Mouse (Mus musculus): Measurements from ENCODE around the gene Dffa. TPM values are rescaled to one million over a fixed set of nuclear protein-coding genes. Genes with fewer than 3 reads are reported as not detected.

The Dffa gene
- total RNA-seq, 1 experiment from 2014 or later: 10.0 TPM

DNA sequence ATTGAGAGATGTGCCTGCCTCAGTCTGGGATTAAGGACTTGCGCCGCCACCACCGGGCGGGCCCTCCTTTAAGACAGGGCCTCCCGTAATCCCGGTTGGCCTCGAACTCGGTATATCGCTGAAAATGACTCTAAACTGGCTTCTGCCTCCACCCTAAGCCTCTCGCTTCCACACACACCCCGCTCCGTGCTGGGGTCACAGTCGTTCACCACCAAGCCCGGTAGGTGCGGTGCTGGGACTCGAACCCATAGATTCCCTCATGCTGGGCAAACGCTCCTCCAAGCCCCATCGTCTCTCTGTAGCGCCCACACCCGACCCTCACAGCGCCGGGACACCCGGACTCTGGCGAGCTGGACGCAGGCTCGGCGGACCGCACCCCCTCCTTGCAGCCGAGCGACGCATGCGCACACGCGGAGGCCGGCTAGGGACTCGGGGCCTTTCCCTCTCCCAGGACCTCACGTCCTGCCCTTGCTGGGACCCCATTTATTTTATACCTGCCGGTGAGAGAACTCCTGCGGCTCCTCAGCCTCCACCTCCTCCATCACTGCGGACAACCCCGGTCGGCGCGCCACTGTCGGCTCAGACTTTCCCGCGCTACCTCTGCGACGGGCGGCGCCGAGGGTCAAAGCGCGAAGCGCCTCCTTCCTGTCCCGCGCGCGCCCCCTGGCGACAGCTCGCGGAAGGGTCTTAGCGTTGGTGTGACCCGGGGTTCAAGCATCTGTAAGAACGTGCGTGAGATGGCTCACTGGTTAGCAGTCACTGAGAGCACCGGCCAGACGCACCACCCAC is 33.2 kb downstream of the Dffa start, which contains the start of gene Cenps:
Gene Cenps, minus strand, starts transcription at position 648 of the 789 bp plus-strand sequence.
- ATAC-seq (replicated peaks; ENCODE audit: insufficient number of reproducible peaks, low FRiP score, low TSS enrichment, poor library complexity, severe bottlenecking): peak; percentile 76

DNA sequence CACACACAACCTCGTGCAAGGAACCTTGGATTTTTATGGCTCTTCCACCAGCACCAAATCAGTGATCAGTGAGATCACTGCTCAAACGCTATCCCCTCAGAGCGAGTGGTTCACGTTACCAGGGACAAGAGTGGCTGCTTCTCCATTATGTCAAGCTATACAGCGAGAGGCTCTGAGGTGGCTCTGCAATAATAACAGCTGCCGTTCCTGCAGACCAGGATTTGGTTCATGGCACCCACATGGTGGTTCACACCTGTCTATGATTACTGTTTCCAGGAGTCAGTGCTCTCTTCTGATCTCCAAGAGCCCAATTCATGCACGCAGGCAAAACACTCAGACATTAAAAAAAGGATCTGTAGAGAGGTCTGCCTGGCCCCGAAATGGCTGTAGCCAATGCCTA is 34.6 kb downstream of the Dffa start:
- ATAC-seq (replicated peaks; ENCODE audit: insufficient number of reproducible peaks, low FRiP score, low TSS enrichment, poor library complexity, severe bottlenecking): no peak

DNA sequence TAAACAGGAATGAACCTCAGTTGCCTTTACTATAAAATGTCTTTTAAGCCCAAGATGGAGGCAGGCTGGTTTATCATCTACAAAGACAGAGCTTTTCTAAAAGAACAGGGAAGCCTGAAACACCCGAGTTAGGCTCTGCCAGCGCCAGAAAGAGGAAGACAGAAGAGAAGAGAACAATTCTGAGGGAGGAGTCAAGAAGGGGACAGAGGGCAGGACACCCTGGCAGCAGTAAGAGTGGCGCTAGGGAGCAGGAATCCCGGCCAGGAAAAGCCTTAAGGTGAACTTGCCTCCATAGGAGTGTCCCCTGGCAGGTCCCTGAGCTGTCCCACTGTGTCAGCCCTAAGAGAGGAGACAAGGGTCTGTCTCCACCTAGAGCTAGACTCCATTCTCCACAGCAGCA is 39.6 kb downstream of the Dffa start:
- no peak for ATAC-seq (replicated peaks; ENCODE audit: insufficient number of reproducible peaks, low FRiP score, low TSS enrichment, poor library complexity, severe bottlenecking)

DNA sequence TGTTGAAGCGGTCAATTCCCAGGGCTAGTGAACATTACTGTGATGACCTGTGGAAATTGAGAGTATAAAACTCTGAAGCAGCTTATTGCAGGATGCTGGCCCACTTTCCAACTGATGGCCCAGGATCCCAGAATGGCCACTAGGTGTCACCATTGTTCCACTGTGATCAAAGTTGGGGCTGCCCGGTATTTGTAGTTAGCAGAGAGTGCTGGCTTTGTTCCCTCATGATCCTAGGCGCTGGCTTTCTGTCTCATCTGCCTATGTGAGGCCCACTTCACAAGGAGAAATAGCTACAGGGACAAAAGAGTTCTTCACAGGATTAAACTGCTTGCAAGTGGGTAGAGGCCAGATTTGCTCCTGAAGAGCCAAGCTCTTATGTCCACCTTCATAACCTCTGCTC is 40.5 kb downstream of the Dffa start:
- peak; percentile 90 for ATAC-seq (replicated peaks; ENCODE audit: insufficient number of reproducible peaks, low FRiP score, low TSS enrichment, poor library complexity, severe bottlenecking)

DNA sequence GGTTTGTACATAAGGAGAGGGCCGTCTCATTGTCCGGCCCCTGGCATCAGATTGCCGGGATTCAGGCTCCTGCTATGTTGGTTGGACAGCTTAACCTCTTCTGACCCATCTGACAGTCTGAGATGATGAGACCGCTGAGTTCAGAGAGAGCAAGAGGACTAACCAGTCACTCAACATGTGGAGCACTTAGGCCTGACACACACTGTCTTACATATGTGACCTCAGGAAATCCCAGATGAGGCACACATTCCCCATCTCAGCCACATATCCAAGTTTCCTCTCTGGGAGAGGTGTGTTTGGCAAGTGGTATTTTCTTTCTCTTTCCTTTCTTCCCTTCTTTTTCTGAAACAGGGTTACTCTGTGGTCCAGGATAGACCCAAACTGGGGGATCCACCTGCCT is 41.2 kb downstream of the Dffa start:
- ATAC-seq (replicated peaks; ENCODE audit: insufficient number of reproducible peaks, low FRiP score, low TSS enrichment, poor library complexity, severe bottlenecking): no peak

DNA sequence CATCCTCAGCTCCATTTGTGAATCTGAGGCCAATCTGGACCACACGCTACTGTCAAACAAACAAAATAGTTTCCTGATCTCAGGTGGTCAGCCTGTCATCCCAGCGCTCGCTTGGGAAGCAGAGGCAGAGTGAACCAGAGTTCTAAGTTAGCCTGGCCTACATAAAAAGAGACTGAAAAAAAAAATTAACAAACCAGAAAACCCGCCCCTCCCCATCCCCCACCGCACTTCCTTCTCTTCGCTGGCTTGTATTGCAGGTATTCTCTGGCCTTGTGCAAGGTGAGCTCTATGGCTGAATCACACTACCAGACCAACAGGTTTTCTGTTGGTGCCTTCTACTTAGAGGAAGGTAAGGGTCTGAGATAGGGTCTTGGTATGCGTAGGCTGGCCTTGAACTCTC is 43.6 kb downstream of the Dffa start:
- ATAC-seq (replicated peaks; ENCODE audit: insufficient number of reproducible peaks, low FRiP score, low TSS enrichment, poor library complexity, severe bottlenecking): no peak

DNA sequence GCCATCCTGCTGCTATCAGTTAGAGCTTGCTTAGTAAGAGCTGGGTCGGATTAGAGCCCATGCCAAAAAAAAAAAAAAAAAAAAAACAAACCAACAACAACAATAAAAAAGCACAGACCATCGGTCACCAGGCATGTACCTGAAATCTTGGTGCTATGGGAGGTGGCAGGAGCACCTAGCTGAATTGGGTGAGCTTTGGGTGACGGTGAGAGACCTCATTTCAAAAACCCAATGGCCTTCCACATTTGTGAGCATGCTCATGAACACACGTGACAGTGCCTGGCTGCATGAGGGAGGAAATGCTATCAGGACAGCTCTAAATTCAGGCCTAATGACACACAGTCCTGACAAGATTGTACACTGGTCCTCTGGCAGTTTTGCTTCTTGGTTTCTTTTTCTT is 44.1 kb downstream of the Dffa start:
- ATAC-seq (replicated peaks; ENCODE audit: insufficient number of reproducible peaks, low FRiP score, low TSS enrichment, poor library complexity, severe bottlenecking): no peak

DNA sequence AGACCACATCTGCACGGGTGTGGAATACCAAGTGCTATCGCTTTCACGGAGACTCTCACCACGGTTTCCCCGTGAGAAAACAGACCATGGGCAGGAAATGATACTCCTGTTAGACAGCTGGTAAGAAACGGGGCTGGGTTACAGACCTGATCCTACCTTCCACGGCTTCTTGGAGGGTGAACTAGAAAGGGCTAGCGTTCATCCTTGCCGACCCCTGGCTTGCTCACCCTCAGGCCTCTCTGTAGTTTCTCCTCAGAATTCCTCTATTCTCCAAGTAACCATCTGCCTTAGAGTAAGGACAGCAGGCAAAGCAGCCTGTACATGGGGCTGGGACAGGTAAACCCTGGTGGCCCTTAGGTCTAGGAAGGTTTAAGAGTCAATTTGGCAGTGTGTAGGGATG is 45.2 kb downstream of the Dffa start:
- no peak for ATAC-seq (replicated peaks; ENCODE audit: insufficient number of reproducible peaks, low FRiP score, low TSS enrichment, poor library complexity, severe bottlenecking)

DNA sequence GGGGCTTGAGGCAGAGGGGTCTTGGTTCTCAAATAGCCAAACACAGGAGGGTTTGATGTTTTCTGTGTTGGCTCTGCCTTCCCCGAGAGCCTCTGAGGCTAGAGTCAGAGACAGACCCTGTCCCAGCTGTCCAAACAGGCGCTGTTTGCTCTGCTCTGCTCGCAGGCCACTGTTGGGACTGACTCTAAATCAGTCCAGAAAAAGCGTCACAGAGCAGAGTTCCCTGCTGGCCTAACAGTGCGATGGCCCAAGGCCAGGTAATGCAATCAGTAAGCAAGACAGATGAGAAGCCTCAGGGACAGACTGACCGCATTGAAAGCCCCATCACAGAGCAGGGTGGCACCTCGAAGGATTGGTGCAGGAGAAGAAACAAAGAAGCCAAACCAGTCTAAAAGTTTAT is 45.7 kb downstream of the Dffa start:
- no peak for ATAC-seq (replicated peaks; ENCODE audit: insufficient number of reproducible peaks, low FRiP score, low TSS enrichment, poor library complexity, severe bottlenecking)

DNA sequence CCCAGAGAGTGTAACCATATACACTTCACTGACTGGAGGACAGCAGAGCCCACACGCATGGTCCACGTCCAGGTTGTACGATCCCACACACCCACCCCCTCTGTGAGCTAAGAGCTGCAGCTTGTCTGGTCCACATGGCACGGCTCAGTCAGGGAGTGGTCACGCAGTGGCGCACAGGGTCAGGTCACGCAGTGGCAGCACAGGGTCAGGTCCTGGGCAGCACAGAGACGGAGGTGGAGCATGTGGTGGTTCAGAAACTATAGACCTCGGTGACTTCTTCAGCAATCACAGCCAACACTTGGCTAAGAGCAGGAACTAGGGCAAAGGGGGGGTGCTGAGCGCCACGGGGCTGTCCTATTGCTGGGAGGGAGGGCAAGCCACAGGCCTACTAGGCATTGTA is 46.3 kb downstream of the Dffa start:
- no peak for ATAC-seq (replicated peaks; ENCODE audit: insufficient number of reproducible peaks, low FRiP score, low TSS enrichment, poor library complexity, severe bottlenecking)

DNA sequence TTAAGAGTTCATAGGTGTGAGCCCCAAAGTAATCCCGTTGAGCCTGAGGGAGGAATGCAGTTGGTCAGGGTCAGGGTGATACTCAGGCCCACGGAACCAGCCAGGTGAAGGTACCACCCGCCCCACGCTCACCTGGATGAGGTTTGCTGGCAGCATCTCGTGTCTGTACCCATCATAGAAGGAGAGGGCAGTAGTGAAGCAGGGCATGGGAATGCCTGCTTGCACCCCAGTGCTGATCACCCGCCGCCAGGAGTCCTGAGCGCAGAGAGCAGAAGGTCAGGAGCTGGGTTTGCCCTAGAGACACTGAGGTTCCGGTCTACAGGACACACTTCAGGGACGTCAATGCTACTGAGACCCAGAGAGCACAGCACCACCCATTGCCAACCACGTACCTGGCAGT is 46.8 kb downstream of the Dffa start:
- ATAC-seq (replicated peaks; ENCODE audit: insufficient number of reproducible peaks, low FRiP score, low TSS enrichment, poor library complexity, severe bottlenecking): no peak

DNA sequence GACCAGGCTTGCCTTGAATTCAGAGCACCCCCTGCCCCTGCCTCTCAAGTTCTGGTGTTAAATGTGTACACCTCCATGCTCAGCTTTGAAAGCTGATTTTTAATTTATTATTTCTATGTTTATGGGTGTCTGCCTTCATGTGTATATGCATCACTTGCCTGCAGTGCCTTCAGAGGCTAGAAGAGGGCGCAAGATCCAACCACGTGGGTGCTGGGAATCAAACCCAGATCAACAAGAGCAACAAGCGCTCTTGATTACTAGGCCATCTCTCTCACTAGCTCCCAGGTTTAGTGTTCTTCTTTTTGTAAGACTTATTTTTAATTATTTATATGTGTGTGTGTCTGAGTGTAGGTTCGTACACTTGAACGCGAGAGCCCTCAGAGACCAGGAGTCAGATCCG is 50.9 kb downstream of the Dffa start:
- ATAC-seq (replicated peaks; ENCODE audit: insufficient number of reproducible peaks, low FRiP score, low TSS enrichment, poor library complexity, severe bottlenecking): no peak

DNA sequence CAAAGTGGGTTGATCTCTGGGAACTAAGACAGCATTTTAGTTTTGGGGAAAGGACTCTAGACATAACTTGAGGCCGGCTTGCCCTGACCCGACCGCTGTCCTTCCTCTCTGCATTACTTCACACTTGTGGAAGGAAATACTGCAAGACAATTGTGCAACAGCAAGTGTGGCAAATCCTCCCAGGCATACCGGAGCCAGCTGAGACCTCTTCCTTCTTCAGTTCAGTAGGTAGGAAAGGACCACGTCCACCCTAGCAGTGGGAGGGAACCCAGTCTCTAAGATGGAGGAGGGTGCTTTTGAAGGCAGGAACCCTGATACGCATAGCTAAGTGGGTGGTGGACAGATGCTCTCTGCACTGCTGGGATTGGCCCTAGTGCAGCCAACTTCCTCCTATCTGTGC is 51.8 kb downstream of the Dffa start:
- peak; percentile 85 for ATAC-seq (replicated peaks; ENCODE audit: insufficient number of reproducible peaks, low FRiP score, low TSS enrichment, poor library complexity, severe bottlenecking)

DNA sequence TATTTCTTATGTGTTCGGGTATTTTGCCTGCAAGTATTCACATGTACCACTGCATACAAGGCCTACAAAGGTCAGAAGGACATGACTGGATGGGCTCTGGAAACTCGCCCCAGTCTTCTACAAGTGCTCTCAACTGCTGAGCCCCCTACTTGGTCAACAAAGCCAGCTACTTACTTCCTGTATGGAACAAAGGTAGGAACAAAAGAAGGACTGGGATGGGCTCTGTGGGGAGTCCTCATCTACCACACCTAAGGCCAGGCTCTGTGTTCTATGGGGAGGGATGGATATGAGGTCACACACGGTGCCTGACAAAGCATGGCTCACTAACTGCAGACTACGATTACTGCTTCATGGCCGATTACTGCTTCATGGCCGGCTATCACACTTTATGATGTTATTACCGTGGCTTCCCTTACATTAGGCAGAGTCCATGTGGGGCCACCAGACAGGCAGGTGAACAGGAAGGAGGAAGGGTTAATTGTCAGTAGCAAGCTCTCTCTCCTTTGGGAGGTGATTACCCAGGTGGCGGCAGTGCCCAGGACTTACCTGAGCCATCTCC is 53.5 kb downstream of the Dffa start:
- no peak for ATAC-seq (replicated peaks; ENCODE audit: insufficient number of reproducible peaks, low FRiP score, low TSS enrichment, poor library complexity, severe bottlenecking)

DNA sequence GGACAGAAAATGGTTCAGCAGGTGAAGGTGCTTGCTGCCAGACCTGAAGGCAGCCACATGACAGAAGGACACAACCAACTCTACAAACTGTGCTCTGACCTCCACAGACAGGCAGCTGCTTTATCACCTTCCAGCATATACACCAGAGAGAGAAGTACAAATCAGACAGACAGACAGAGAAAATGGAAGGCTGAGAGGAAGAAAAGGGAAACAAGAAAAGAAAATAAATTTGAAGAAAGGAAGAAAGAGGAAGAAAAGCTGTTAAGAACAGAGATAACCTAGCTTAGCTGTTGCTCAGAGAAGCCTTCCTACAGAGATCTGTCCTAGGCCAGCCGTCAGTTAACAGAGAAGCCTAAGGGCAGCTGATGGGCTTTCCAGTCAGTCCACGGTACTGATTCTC is 55.3 kb downstream of the Dffa start:
- ATAC-seq (replicated peaks; ENCODE audit: insufficient number of reproducible peaks, low FRiP score, low TSS enrichment, poor library complexity, severe bottlenecking): no peak

DNA sequence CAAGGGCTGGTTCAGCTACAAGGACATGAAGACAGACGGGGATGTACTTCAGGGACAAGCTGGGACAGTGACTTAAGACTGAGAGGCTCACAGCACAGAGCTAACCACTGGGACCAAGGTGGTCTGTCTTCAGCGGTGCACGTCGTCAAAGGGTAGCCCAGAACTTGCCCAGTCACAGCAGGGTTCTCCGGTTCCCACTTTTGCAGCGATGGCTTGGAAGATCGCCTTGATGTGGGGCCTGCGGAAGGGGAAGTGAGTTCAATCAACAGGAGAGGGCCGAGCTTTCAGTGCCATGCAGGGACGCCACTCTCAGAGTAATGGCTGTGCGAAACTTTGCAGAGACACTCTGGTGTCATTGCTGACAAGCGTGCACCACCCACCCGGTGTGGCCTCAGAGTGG is 55.9 kb downstream of the Dffa start:
- ATAC-seq (replicated peaks; ENCODE audit: insufficient number of reproducible peaks, low FRiP score, low TSS enrichment, poor library complexity, severe bottlenecking): no peak

DNA sequence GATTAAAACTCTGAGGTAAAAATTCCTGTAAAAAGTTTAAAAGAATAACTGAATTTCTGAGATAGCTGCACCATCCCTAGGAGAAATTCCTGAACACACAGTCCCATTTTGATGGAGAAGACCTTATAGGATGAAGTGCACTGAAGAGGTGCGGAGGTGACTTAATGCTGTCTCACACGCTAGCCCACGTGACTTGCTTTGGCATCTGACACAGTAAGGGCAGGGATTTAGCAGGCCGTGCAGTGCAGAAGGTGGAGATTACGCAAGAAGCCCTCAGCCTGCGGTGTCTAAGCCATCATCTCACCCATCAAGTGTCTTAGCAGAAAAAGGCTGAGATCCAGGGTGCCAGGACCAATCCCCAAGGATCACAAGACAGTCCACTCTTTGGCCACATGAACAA is 57.2 kb downstream of the Dffa start:
- ATAC-seq (replicated peaks; ENCODE audit: insufficient number of reproducible peaks, low FRiP score, low TSS enrichment, poor library complexity, severe bottlenecking): 0 out of 2 replicates have a peak, but pooled peaks have one; percentile 40

DNA sequence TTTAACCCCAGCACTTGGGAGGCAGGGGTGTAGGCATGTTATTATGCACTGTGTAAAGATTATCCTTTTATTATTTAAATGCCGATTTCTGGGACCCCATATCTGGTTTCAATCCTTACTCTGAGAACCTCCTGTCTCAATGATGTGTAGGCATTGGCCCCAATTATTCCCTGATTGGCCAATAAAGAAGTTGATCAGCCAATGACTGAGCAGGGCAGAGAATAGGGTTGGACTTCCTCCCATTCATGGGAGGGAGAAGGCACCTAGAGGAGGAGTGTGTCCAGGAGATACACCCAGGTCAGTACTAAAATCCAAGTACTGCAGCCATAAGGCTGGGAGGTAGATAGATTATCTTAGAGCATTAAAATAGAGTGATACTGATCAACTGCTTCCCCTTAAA is 59.2 kb downstream of the Dffa start:
- ATAC-seq (replicated peaks; ENCODE audit: insufficient number of reproducible peaks, low FRiP score, low TSS enrichment, poor library complexity, severe bottlenecking): no peak

DNA sequence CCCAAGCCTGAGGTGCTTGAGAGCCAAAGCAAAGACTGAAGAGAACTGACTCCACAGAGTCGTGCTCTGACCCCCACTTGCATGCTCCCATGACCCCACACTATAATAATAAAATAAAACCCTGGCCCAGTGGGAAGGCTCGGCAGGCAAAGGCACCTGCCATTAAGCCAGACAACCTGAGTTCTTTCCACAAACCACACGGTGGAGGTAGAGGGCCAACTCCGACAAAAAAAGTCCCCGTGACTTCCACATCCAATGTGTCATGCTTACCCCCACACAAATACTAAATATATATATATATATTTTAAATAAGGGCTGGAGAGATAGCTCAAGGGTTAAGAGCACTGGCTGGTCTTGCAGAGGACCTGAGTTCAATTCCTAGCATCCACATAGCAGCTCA is 60.2 kb downstream of the Dffa start:
- ATAC-seq (replicated peaks; ENCODE audit: insufficient number of reproducible peaks, low FRiP score, low TSS enrichment, poor library complexity, severe bottlenecking): no peak

DNA sequence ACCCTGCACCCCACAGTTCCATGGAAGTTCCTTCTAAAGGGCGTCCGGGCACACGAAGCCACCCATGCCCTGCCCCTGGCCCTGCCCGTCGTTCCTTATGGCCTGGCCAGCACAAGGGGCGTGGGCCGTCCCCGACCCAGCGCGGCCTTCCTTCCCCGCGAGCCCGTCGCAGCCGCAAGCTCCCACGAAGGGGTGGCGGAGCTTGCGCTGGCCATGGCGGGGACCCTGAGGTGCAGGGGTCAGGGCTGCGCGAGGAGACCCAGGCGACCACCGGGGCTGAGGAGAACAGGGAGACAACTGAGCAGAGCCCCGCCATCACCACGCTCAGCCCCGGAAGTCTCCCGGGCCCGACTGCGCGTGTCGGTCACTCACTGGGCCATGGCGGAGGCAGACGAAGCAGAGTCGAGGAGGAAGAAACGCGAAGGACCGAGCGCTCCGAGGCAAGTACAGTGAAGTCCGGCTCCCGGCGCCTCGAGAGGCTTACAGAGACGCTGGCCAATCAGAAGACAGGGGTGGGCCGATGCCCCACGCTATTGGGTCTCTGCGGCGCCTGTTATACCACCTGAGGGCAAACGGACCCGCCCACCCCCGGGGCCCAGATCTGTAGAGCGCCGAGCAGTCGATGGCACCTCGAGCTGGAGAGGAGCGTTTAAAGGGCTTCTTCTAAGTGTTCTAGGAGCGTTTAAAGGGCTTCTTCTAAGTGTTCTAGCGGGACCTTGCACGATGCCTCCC is 62.4 kb downstream of the Dffa start, which contains the start of gene Pgd:
Gene Pgd, minus strand, starts transcription at position 557 of the 732 bp plus-strand sequence.
- ATAC-seq (replicated peaks; ENCODE audit: insufficient number of reproducible peaks, low FRiP score, low TSS enrichment, poor library complexity, severe bottlenecking): peak; percentile 95
